Mouse (Mus musculus): Measurements from ENCODE around the gene Pam. TPM values are rescaled to one million over a fixed set of nuclear protein-coding genes. Genes with fewer than 3 reads are reported as not detected.

The Pam gene
- polyA plus RNA-seq (2014; fragmentation: Nextera tagmentation; extraction: Ambion mirVana), result 65.3 and 67.9 TPM in 2 replicates

GRCm38 (mm10) chr1:98095246-98095990 lies at the start of gene Pam:
Gene Pam, minus strand, starts transcription at chr1:98095646.
- Histone ChIP-seq H3K4me3 (ENCODE audit: low read depth, low read length) (peak within 1 kb of the TSS; percentile 54), H3K4me2 (ENCODE audit: low read length) (peak within 1 kb of the TSS; percentile 55), H3K27me3 (replicated peaks; ENCODE audit: control insufficient read depth, insufficient read depth, low read length) (no peaks in the 10 kb centered on the region), H3K4me1 (replicated peaks; ENCODE audit: control insufficient read depth, insufficient read depth, low read length) (no peaks in the 10 kb centered on the region; the same call in 1 of the 2 replicates), H3K27ac (ENCODE audit: low read depth) (peak within 1 kb of the TSS; percentile 81), H3K9ac (ENCODE audit: low read length) (peak within 1 kb of the TSS; percentile 59), H3K9me3 (ENCODE audit: control insufficient read depth, low read length) (no peaks in the 10 kb centered on the region), H3K36me3 (ENCODE audit: control insufficient read depth, insufficient read depth, low read length) (no peaks in the 10 kb centered on the region)
- DNase-seq (ENCODE audit: low spot score), result peak; percentile 87
- WGBS, result under 1% methylated on average over 58 of the region's 82 CpGs
- ATAC-seq (replicated peaks; ENCODE audit: low FRiP score, low TSS enrichment, low read depth), result peak; percentile 96

- H3K9ac ChIP-seq (ENCODE audit: low read length), result no peak overlapping the region
- no peak overlapping the region for H3K27ac ChIP-seq (ENCODE audit: low read depth)
- no peaks in the 10 kb centered on the region for H3K36me3 ChIP-seq (ENCODE audit: control insufficient read depth, insufficient read depth, low read length)
- no peaks in the 10 kb centered on the region for H3K27me3 ChIP-seq (replicated peaks; ENCODE audit: control insufficient read depth, insufficient read depth, low read length)
- no peak overlapping the region for H3K4me3 ChIP-seq (ENCODE audit: low read depth, low read length)
- ATAC-seq (replicated peaks; ENCODE audit: low FRiP score, low TSS enrichment, low read depth), result no peak
- WGBS, result 100% methylated on average over 1 of the region's 1 CpGs
- no peaks in the 10 kb centered on the region for H3K4me1 ChIP-seq (replicated peaks; ENCODE audit: control insufficient read depth, insufficient read depth, low read length)
- no peak overlapping the region for H3K4me2 ChIP-seq (ENCODE audit: low read length)
- no peaks in the 10 kb centered on the region for H3K9me3 ChIP-seq (ENCODE audit: control insufficient read depth, low read length)
- no peak for DNase-seq (ENCODE audit: low spot score)
Observed at GRCm38 (mm10) chr1:98144845-98145244, 49.4 kb upstream of the Pam start.

GRCm38 (mm10) chr1:98131244-98131643 lies 35.8 kb upstream of the Pam start:
- 56% methylated on average over 4 of the region's 4 CpGs for WGBS
- Histone ChIP-seq H3K27me3 (replicated peaks; ENCODE audit: control insufficient read depth, insufficient read depth, low read length) (no peaks in the 10 kb centered on the region), H3K9ac (ENCODE audit: low read length) (no peak overlapping the region), H3K36me3 (ENCODE audit: control insufficient read depth, insufficient read depth, low read length) (no peaks in the 10 kb centered on the region), H3K9me3 (ENCODE audit: control insufficient read depth, low read length) (no peaks in the 10 kb centered on the region), H3K4me1 (replicated peaks; ENCODE audit: control insufficient read depth, insufficient read depth, low read length) (0 out of 2 replicates have a peak, but pooled peaks cover 4% of the 10 kb centered on the region), H3K4me2 (ENCODE audit: low read length) (no peak overlapping the region), H3K4me3 (ENCODE audit: low read depth, low read length) (no peak overlapping the region), H3K27ac (ENCODE audit: low read depth) (peak overlapping the region; percentile 33; the same call in 1 of the 2 replicates)
- no peak for ATAC-seq (replicated peaks; ENCODE audit: low FRiP score, low TSS enrichment, low read depth)
- DNase-seq (ENCODE audit: low spot score), result no peak

GRCm38 (mm10) chr1:98129561-98130347 lies 34.3 kb upstream of the Pam start:
- Histone ChIP-seq H3K4me3 (ENCODE audit: low read depth, low read length) (no peak overlapping the region), H3K9ac (ENCODE audit: low read length) (no peak overlapping the region), H3K9me3 (ENCODE audit: control insufficient read depth, low read length) (no peaks in the 10 kb centered on the region), H3K27me3 (replicated peaks; ENCODE audit: control insufficient read depth, insufficient read depth, low read length) (no peaks in the 10 kb centered on the region), H3K4me2 (ENCODE audit: low read length) (no peak overlapping the region), H3K27ac (ENCODE audit: low read depth) (no peak overlapping the region), H3K4me1 (replicated peaks; ENCODE audit: control insufficient read depth, insufficient read depth, low read length) (0 out of 2 replicates have a peak, but pooled peaks cover 4% of the 10 kb centered on the region), H3K36me3 (ENCODE audit: control insufficient read depth, insufficient read depth, low read length) (no peaks in the 10 kb centered on the region)
- 82% methylated on average over 3 of the region's 3 CpGs for WGBS
- no peak for ATAC-seq (replicated peaks; ENCODE audit: low FRiP score, low TSS enrichment, low read depth)
- no peak for DNase-seq (ENCODE audit: low spot score)

GRCm38 (mm10) chr1:98129111-98129510 lies 33.7 kb upstream of the Pam start:
- 0 out of 2 replicates have a peak, but pooled peaks cover 4% of the 10 kb centered on the region for H3K4me1 ChIP-seq (replicated peaks; ENCODE audit: control insufficient read depth, insufficient read depth, low read length)
- H3K27ac ChIP-seq (ENCODE audit: low read depth), result no peak overlapping the region
- ATAC-seq (replicated peaks; ENCODE audit: low FRiP score, low TSS enrichment, low read depth) (no peak), DNase-seq (ENCODE audit: low spot score) (no peak)
- H3K4me2 ChIP-seq (ENCODE audit: low read length), result no peak overlapping the region
- no peak overlapping the region for H3K9ac ChIP-seq (ENCODE audit: low read length)
- H3K36me3 ChIP-seq (ENCODE audit: control insufficient read depth, insufficient read depth, low read length), result no peaks in the 10 kb centered on the region
- H3K9me3 ChIP-seq (ENCODE audit: control insufficient read depth, low read length), result no peaks in the 10 kb centered on the region
- no peaks in the 10 kb centered on the region for H3K27me3 ChIP-seq (replicated peaks; ENCODE audit: control insufficient read depth, insufficient read depth, low read length)
- H3K4me3 ChIP-seq (ENCODE audit: low read depth, low read length), result no peak overlapping the region
- 77% methylated on average over 1 of the region's 1 CpGs for WGBS

- Histone ChIP-seq H3K27me3 (replicated peaks; ENCODE audit: control insufficient read depth, insufficient read depth, low read length) (no peaks in the 10 kb centered on the region), H3K9me3 (ENCODE audit: control insufficient read depth, low read length) (no peaks in the 10 kb centered on the region), H3K9ac (ENCODE audit: low read length) (no peak overlapping the region), H3K4me3 (ENCODE audit: low read depth, low read length) (no peak overlapping the region), H3K4me1 (replicated peaks; ENCODE audit: control insufficient read depth, insufficient read depth, low read length) (0 out of 2 replicates have a peak, but pooled peaks cover 4% of the 10 kb centered on the region), H3K27ac (ENCODE audit: low read depth) (no peak overlapping the region), H3K36me3 (ENCODE audit: control insufficient read depth, insufficient read depth, low read length) (no peaks in the 10 kb centered on the region), H3K4me2 (ENCODE audit: low read length) (no peak overlapping the region)
- ATAC-seq (replicated peaks; ENCODE audit: low FRiP score, low TSS enrichment, low read depth) (no peak), DNase-seq (ENCODE audit: low spot score) (no peak)
Observed at GRCm38 (mm10) chr1:98128338-98129096, 33.1 kb upstream of the Pam start.

GRCm38 (mm10) chr1:98126268-98126667 lies 30.8 kb upstream of the Pam start:
- no peak for ATAC-seq (replicated peaks; ENCODE audit: low FRiP score, low TSS enrichment, low read depth)
- H3K36me3 ChIP-seq (ENCODE audit: control insufficient read depth, insufficient read depth, low read length), result no peaks in the 10 kb centered on the region
- no peaks in the 10 kb centered on the region for H3K9me3 ChIP-seq (ENCODE audit: control insufficient read depth, low read length)
- H3K27me3 ChIP-seq (replicated peaks; ENCODE audit: control insufficient read depth, insufficient read depth, low read length), result no peaks in the 10 kb centered on the region
- DNase-seq (ENCODE audit: low spot score), result no peak
- H3K4me2 ChIP-seq (ENCODE audit: low read length), result no peak overlapping the region
- no peak overlapping the region for H3K9ac ChIP-seq (ENCODE audit: low read length)
- 86% methylated on average over 3 of the region's 3 CpGs for WGBS
- H3K4me3 ChIP-seq (ENCODE audit: low read depth, low read length), result no peak overlapping the region
- H3K27ac ChIP-seq (ENCODE audit: low read depth), result no peak overlapping the region
- H3K4me1 ChIP-seq (replicated peaks; ENCODE audit: control insufficient read depth, insufficient read depth, low read length), result no peaks in the 10 kb centered on the region

GRCm38 (mm10) chr1:98124727-98125126 lies 29.3 kb upstream of the Pam start:
- Histone ChIP-seq H3K9ac (ENCODE audit: low read length) (no peak overlapping the region), H3K27ac (ENCODE audit: low read depth) (no peak overlapping the region), H3K4me1 (replicated peaks; ENCODE audit: control insufficient read depth, insufficient read depth, low read length) (no peaks in the 10 kb centered on the region), H3K36me3 (ENCODE audit: control insufficient read depth, insufficient read depth, low read length) (no peaks in the 10 kb centered on the region), H3K4me2 (ENCODE audit: low read length) (no peak overlapping the region), H3K27me3 (replicated peaks; ENCODE audit: control insufficient read depth, insufficient read depth, low read length) (no peaks in the 10 kb centered on the region), H3K4me3 (ENCODE audit: low read depth, low read length) (no peak overlapping the region), H3K9me3 (ENCODE audit: control insufficient read depth, low read length) (no peaks in the 10 kb centered on the region)
- 66% methylated on average over 1 of the region's 1 CpGs for WGBS
- ATAC-seq (replicated peaks; ENCODE audit: low FRiP score, low TSS enrichment, low read depth), result no peak
- no peak for DNase-seq (ENCODE audit: low spot score)
